Mouse (Mus musculus): ENCODE data around the gene Rnf17. TPM values are rescaled to one million over a fixed set of nuclear protein-coding genes. Genes with fewer than 3 reads are reported as not detected.

Gene Rnf17
- polyA plus RNA-seq, 1 experiment from 2014 or later: 4.8 TPM

GRCm38 (mm10) chr14:56403072-56403375, 643 bp downstream of the Rnf17 start:
- ATAC-seq (replicated peaks; ENCODE audit: insufficient number of reproducible peaks, low FRiP score, low TSS enrichment): no peak
- H3K27me3 ChIP-seq (ENCODE audit: control insufficient read depth, insufficient read depth, low read length): no peaks in the 10 kb centered on the region
- H3K4me2 ChIP-seq: no peak overlapping the region; the same call in 1 of the 2 replicates
- H3K27ac ChIP-seq (ENCODE audit: low read depth, low read length): no peak overlapping the region
- no peaks in the 10 kb centered on the region for H3K4me1 ChIP-seq (ENCODE audit: control insufficient read depth, insufficient read depth, low read length)
- no peak overlapping the region; the same call in 1 of the 2 replicates for H3K4me3 ChIP-seq (ENCODE audit: low read depth, low read length)
- H3K9me3 ChIP-seq (replicated peaks; ENCODE audit: control insufficient read depth, low read length): no peaks in the 10 kb centered on the region
- H3K36me3 ChIP-seq (ENCODE audit: control insufficient read depth, insufficient read depth, low read length): no peaks in the 10 kb centered on the region
- H3K9ac ChIP-seq (ENCODE audit: low read depth, low read length): no peak overlapping the region
- 84% methylated on average over 2 of the region's 2 CpGs for WGBS (ENCODE audit: insufficient replicate concordance)

DNA sequence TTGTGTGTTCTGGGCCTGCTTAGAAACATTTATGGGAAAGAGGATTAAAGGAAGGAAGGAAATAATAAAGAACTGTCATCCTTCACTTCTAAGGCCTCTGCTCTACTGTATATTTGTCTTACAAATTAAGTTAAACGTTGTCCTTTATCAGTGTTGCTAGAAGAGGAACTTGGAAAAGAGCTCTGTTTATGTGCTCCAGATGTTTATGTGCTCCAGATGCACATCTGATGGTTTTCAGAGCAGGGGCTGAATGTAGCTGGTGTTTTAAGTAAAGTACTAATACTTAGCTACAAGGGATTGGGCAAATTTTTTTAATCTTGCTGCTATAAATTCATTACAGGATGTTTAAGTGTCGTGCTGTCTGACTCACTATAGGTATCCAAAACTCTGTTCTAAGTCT, 59.7 kb downstream of the Rnf17 start:
- Histone ChIP-seq H3K27me3 (ENCODE audit: control insufficient read depth, insufficient read depth, low read length) (no peaks in the 10 kb centered on the region), H3K4me2 (no peak overlapping the region), H3K9ac (ENCODE audit: low read depth, low read length) (no peak overlapping the region), H3K27ac (ENCODE audit: low read depth, low read length) (no peak overlapping the region), H3K4me1 (ENCODE audit: control insufficient read depth, insufficient read depth, low read length) (no peaks in the 10 kb centered on the region), H3K9me3 (replicated peaks; ENCODE audit: control insufficient read depth, low read length) (no peaks in the 10 kb centered on the region), H3K36me3 (ENCODE audit: control insufficient read depth, insufficient read depth, low read length) (no peaks in the 10 kb centered on the region), H3K4me3 (ENCODE audit: low read depth, low read length) (no peak overlapping the region)
- no peak for ATAC-seq (replicated peaks; ENCODE audit: insufficient number of reproducible peaks, low FRiP score, low TSS enrichment)
- 52% methylated on average over 2 of the region's 2 CpGs for WGBS (ENCODE audit: insufficient replicate concordance)

DNA sequence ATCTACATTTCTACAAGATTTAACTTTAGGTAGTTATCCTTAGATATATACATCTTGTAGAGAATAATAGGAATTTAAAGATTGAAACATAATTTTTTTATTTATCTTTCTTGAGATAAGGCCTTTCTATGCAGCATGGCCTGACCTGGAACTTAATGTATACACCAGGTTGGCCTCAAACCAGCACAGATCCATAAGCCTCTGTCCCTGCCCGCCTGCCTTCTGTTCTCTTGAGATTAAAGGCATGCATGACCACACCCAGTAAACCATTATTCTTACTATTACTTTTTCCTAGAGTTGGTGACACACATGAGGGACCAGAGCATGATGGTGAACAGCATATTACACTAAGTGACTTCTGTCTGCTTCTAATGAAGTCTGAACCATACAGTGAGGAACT, 60.3 kb downstream of the Rnf17 start:
- Histone ChIP-seq H3K4me2 (no peak overlapping the region), H3K4me3 (ENCODE audit: low read depth, low read length) (no peak overlapping the region), H3K36me3 (ENCODE audit: control insufficient read depth, insufficient read depth, low read length) (no peaks in the 10 kb centered on the region), H3K9ac (ENCODE audit: low read depth, low read length) (no peak overlapping the region), H3K27ac (ENCODE audit: low read depth, low read length) (no peak overlapping the region), H3K4me1 (ENCODE audit: control insufficient read depth, insufficient read depth, low read length) (no peaks in the 10 kb centered on the region), H3K27me3 (ENCODE audit: control insufficient read depth, insufficient read depth, low read length) (no peaks in the 10 kb centered on the region), H3K9me3 (replicated peaks; ENCODE audit: control insufficient read depth, low read length) (no peaks in the 10 kb centered on the region)
- 70% methylated on average over 1 of the region's 1 CpGs for WGBS (ENCODE audit: insufficient replicate concordance)
- ATAC-seq (replicated peaks; ENCODE audit: insufficient number of reproducible peaks, low FRiP score, low TSS enrichment): no peak

- no peak overlapping the region for H3K4me2 ChIP-seq
- H3K4me3 ChIP-seq (ENCODE audit: low read depth, low read length): no peak overlapping the region
- no peak for ATAC-seq (replicated peaks; ENCODE audit: insufficient number of reproducible peaks, low FRiP score, low TSS enrichment)
- no peak overlapping the region for H3K9ac ChIP-seq (ENCODE audit: low read depth, low read length)
- no peaks in the 10 kb centered on the region for H3K27me3 ChIP-seq (ENCODE audit: control insufficient read depth, insufficient read depth, low read length)
- no peak overlapping the region for H3K27ac ChIP-seq (ENCODE audit: low read depth, low read length)
- H3K36me3 ChIP-seq (ENCODE audit: control insufficient read depth, insufficient read depth, low read length): no peaks in the 10 kb centered on the region
- 37% methylated on average over 1 of the region's 1 CpGs for WGBS (ENCODE audit: insufficient replicate concordance)
- H3K4me1 ChIP-seq (ENCODE audit: control insufficient read depth, insufficient read depth, low read length): no peaks in the 10 kb centered on the region
- no peaks in the 10 kb centered on the region for H3K9me3 ChIP-seq (replicated peaks; ENCODE audit: control insufficient read depth, low read length)
These were observed 65.8 kb downstream of the Rnf17 start for GRCm38 (mm10) chr14:56468145-56468544.

DNA sequence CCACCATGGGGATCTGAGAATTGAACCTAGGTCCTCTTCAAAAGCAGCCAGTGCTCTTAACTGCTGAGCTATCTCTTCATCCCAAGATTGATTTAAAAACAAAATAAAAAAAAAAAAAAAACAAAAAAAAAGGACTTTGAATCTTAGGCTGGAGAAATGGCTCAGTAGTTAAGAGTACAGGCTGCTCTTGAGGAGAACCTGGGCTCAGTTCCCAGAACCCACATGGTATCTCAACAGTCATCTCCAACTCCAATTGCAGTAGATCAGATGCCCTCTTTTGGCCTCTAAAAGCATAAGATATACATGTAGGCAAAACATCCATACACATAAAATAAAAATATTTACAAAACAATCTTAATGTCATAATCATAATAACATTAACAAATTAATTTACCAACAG, 87.4 kb downstream of the Rnf17 start:
- ATAC-seq (replicated peaks; ENCODE audit: insufficient number of reproducible peaks, low FRiP score, low TSS enrichment): no peak
- H3K4me3 ChIP-seq (ENCODE audit: low read depth, low read length): no peak overlapping the region

DNA sequence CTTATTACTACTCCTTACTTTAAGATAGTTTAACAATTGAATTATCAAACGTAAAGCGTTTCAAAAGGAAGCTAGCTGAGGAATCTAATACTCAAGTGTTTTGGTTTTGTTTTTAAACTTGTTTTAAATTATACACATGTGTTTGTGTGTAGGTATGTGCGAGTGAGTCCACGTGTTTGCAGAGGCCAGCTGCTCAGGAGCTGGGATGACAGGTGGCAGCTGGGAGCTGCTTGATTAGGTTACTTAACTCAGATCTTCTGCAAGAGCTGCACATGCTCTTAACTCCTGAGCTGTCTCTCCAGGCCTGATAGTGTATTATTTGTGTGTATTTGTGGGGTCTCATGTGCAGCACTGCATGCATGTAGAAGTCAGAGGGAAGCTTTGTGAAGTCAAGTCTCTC, 100.0 kb downstream of the Rnf17 start:
- Histone ChIP-seq H3K4me3 (ENCODE audit: low read depth, low read length) (no peak overlapping the region), H3K27me3 (ENCODE audit: control insufficient read depth, insufficient read depth, low read length) (no peaks in the 10 kb centered on the region), H3K27ac (ENCODE audit: low read depth, low read length) (no peak overlapping the region), H3K9ac (ENCODE audit: low read depth, low read length) (no peak overlapping the region), H3K4me1 (ENCODE audit: control insufficient read depth, insufficient read depth, low read length) (no peaks in the 10 kb centered on the region), H3K4me2 (no peak overlapping the region), H3K36me3 (ENCODE audit: control insufficient read depth, insufficient read depth, low read length) (no peaks in the 10 kb centered on the region), H3K9me3 (replicated peaks; ENCODE audit: control insufficient read depth, low read length) (no peaks in the 10 kb centered on the region)
- 76% methylated on average over 4 of the region's 4 CpGs for WGBS (ENCODE audit: insufficient replicate concordance)
- ATAC-seq (replicated peaks; ENCODE audit: insufficient number of reproducible peaks, low FRiP score, low TSS enrichment): no peak

More for the DNA sequence above, 87.4 kb downstream of the Rnf17 start:
- Histone ChIP-seq H3K36me3 (ENCODE audit: control insufficient read depth, insufficient read depth, low read length) (no peaks in the 10 kb centered on the region), H3K4me2 (no peak overlapping the region), H3K27me3 (ENCODE audit: control insufficient read depth, insufficient read depth, low read length) (no peaks in the 10 kb centered on the region), H3K4me1 (ENCODE audit: control insufficient read depth, insufficient read depth, low read length) (no peaks in the 10 kb centered on the region), H3K9me3 (replicated peaks; ENCODE audit: control insufficient read depth, low read length) (no peaks in the 10 kb centered on the region), H3K27ac (ENCODE audit: low read depth, low read length) (no peak overlapping the region), H3K9ac (ENCODE audit: low read depth, low read length) (no peak overlapping the region)

DNA sequence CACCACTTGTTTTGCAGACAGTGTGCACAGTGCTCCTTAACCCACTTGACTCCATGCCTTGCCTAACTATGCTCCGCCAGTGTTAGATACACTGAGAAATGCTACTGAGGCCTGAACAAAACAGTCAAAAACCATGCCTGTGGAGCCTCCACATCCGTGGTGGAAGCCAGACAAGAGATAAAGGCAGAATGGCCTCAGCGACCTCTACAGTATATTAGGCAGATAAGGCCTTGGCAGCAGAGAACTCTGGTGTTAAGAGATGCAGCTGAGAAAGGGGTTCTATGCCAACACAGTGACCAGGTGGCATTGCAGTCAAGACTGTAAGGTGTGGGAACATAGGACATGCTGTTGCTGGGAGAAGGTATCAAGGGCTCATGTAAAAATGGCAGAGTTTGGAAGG, 104.4 kb downstream of the Rnf17 start:
- no peak overlapping the region for H3K9ac ChIP-seq (ENCODE audit: low read depth, low read length)
- no peak overlapping the region for H3K4me2 ChIP-seq
- no peak overlapping the region for H3K27ac ChIP-seq (ENCODE audit: low read depth, low read length)
- H3K4me3 ChIP-seq (ENCODE audit: low read depth, low read length): no peak overlapping the region
- no peak for ATAC-seq (replicated peaks; ENCODE audit: insufficient number of reproducible peaks, low FRiP score, low TSS enrichment)
- H3K9me3 ChIP-seq (replicated peaks; ENCODE audit: control insufficient read depth, low read length): no peaks in the 10 kb centered on the region
- no peaks in the 10 kb centered on the region for H3K27me3 ChIP-seq (ENCODE audit: control insufficient read depth, insufficient read depth, low read length)
- WGBS (ENCODE audit: insufficient replicate concordance): 45% methylated on average over 3 of the region's 3 CpGs
- H3K36me3 ChIP-seq (ENCODE audit: control insufficient read depth, insufficient read depth, low read length): no peaks in the 10 kb centered on the region
- no peaks in the 10 kb centered on the region for H3K4me1 ChIP-seq (ENCODE audit: control insufficient read depth, insufficient read depth, low read length)

DNA sequence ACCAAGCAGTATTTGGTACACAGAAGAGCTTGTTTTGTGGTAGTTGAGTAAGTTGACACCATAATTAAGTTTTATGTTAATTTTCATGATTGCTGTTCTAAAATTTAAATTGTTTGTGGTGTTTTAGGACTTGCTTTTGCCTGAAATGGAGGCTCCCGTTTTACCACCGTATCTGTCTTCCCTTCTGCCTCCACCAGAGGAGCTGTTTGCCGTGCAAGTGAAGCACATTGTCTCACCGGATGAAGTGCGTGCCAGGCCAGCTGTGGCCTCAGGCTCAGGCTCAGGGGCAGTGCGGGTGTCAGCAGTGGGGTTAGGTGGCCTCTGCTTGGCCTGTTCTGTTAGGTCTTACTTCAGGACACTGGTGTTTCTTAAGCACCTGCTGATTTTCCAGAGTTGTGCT, 109.7 kb downstream of the Rnf17 start:
- no peak for ATAC-seq (replicated peaks; ENCODE audit: insufficient number of reproducible peaks, low FRiP score, low TSS enrichment)
- no peaks in the 10 kb centered on the region for H3K4me1 ChIP-seq (ENCODE audit: control insufficient read depth, insufficient read depth, low read length)
- 18% methylated on average over 6 of the region's 6 CpGs for WGBS (ENCODE audit: insufficient replicate concordance)
- H3K36me3 ChIP-seq (ENCODE audit: control insufficient read depth, insufficient read depth, low read length): no peaks in the 10 kb centered on the region
- H3K9ac ChIP-seq (ENCODE audit: low read depth, low read length): no peak overlapping the region
- H3K4me3 ChIP-seq (ENCODE audit: low read depth, low read length): no peak overlapping the region
- no peak overlapping the region for H3K4me2 ChIP-seq
- H3K9me3 ChIP-seq (replicated peaks; ENCODE audit: control insufficient read depth, low read length): no peaks in the 10 kb centered on the region
- H3K27ac ChIP-seq (ENCODE audit: low read depth, low read length): no peak overlapping the region
- no peaks in the 10 kb centered on the region for H3K27me3 ChIP-seq (ENCODE audit: control insufficient read depth, insufficient read depth, low read length)

DNA sequence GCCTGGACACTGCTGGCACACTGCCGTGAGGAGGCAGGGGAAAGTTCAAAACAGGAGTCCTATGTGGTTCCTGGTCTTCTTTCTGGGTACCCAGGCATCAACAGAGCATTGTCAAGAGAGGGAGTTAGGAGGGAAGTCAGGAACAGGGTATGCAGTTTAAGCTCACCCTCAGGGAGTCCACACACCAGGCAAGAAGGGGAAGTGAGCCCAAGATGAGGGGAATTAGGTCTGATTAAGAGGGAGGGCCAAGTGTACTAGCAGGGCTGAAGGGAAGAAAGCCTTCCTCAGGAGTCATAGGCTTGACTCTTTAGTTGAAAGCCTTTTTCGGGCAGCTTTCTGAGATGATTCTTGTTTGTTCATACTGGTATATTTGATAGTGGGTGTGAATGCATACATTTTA, 112.4 kb downstream of the Rnf17 start:
- H3K4me1 ChIP-seq (ENCODE audit: control insufficient read depth, insufficient read depth, low read length): no peaks in the 10 kb centered on the region
- H3K4me3 ChIP-seq (ENCODE audit: low read depth, low read length): no peak overlapping the region
- no peaks in the 10 kb centered on the region for H3K36me3 ChIP-seq (ENCODE audit: control insufficient read depth, insufficient read depth, low read length)
- no peak for ATAC-seq (replicated peaks; ENCODE audit: insufficient number of reproducible peaks, low FRiP score, low TSS enrichment)
- H3K27ac ChIP-seq (ENCODE audit: low read depth, low read length): no peak overlapping the region
- no peaks in the 10 kb centered on the region for H3K27me3 ChIP-seq (ENCODE audit: control insufficient read depth, insufficient read depth, low read length)
- H3K4me2 ChIP-seq: no peak overlapping the region
- H3K9ac ChIP-seq (ENCODE audit: low read depth, low read length): no peak overlapping the region
- WGBS (ENCODE audit: insufficient replicate concordance): 87% methylated on average over 2 of the region's 2 CpGs
- H3K9me3 ChIP-seq (replicated peaks; ENCODE audit: control insufficient read depth, low read length): no peaks in the 10 kb centered on the region

All from heart, embryonic 11.5 days (tissue).